Mouse (Mus musculus): ENCODE results near the gene Cep135.

The Cep135 gene

DNA sequence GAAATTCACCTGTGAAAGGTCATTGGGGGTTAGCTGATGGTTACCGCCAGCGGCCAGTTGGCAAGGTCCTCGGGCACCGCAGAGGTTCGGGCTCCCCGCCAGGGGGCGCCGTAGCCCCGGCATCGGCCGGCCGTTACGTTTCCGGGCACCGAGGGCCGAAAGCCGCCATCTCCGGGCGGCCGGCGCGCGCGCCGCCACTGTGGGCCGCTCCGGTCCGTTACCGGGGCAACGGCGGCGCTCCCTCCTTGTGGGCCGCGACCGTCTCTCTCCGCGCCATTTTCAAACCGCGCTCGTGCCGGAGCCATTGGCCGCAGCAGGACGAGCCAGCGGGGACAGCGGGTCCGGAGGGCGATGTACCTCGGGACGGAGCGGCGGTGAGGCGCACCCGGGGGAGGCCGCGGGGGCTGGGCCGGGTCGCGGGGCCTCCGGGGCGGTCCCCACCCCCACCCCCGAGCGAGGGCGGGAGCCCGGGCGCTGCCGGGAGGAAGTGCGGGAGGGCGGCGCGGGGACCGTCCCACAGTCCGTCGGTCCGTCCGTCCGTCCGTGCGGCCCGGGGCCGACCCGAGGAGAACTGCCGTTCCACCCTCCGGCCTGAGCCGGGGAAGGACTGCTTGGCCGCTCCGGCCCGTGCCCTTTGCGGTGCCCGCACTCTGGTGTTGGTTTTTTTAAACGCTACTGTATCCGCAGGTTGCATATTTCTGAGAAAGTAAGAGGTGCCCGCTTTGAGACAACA, at the start of gene Cep135:
Gene Cep135, plus strand, starts transcription at position 148 of the 733 bp plus-strand sequence.
- DNase-seq (ENCODE audit: low spot score): peak; percentile 91

DNA sequence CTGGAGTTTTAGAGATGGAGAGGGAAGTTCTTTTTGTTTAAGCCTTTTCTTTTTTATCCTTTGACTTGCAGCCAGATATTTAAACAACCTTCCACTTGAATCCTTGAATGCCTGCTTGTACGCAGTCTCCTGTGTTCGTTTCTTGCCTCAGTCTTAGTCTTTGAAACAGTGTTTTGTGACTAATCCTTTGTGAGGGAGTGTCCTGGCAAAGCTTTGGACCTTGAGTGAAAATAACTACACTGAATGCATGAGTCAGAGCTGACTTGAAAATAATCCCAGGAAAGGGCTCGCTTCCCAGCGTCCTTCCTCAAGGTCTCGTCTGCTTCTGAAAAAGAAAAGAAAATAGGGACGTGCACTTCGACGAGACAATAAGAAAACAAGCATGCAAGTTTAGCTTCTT, 48.3 kb upstream of the Cep135 start:
- DNase-seq (ENCODE audit: low spot score): no peak

- no peak for DNase-seq (ENCODE audit: low spot score)
Observed at GRCm38 (mm10) chr5:76540842-76541241, 47.7 kb upstream of the Cep135 start.

DNA sequence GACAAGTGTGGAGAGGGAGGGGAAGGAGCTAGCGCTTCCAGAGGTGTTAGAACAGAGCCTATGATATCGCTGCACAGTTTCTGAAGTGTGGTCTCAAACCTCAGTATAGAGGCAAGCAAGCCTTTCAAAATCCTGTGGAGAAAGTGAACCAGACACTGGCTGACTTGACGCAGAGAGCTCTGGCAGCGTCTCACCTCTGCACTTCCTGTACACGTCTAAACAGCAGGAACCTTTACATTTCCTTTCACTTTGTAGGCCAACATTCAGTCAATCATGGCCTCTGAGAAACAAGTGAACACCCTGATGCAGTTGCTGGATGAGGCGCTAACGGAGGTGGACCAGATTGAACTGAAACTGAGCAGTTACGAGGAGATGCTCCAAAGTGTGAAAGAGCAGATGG, 45.3 kb upstream of the Cep135 start:
- no peak for DNase-seq (ENCODE audit: low spot score)

GRCm38 (mm10) chr5:76550426-76550825, 38.1 kb upstream of the Cep135 start:
- no peak for DNase-seq (ENCODE audit: low spot score)

GRCm38 (mm10) chr5:76565321-76565720, 23.2 kb upstream of the Cep135 start:
- peak; percentile 43 for DNase-seq (ENCODE audit: low spot score)

DNA sequence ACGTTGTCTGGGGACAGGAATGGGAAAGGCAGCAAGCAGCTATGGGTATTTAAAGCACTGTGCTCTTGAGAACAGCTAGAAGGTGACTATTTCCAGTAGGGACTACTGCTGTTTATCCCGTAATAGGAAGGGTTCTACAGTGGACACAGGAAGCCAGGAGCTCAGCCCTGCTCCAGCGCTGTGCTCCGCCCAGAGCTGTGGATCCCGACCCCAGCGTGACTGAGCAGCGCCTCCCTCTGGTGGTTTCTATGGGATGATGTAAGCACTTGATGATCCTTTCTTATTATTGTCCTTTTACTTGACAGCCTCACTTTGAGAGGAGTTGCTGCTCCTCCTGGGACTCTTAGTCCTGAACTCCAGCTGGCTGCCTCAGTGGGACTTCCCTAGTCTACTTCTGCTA, 14.2 kb upstream of the Cep135 start:
- no peak for DNase-seq (ENCODE audit: low spot score)

DNA sequence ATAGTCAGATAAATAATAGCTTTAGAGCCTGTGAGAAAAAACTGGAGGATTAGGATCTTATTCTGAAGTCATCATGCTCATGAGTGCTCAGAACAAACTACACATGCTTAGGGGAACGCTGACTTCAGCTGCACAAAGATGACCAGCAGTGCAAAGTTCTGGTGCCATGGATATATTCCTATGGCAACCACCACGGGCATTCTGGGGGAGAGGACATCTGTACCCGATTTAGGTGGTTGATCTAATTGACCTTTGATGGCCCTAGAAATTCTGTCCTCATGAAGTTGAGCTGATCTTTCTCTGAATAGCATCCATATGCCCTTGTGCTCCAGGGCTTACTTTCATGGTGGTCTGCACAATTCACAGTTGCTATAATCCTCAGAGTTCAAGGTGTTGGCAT, 11.5 kb upstream of the Cep135 start:
- DNase-seq (ENCODE audit: low spot score): no peak

DNA sequence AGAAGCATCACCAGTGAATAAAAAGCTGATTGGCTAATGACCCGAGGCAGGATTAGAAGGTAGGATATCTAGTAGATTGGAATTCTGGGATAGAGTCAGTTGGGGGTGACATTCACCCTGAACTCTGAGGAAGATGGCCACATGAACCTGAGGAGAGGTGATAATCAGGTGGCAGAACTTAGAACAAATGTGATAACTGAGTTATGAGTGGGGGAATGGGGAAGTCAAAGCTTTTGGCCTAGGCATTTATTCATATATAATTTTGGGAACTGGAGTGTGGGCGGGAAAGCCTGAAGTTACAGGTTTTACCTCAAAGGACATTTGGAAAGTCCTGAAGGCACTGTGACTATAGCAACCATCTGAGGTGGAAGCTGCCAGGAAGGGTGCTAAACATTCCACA, 3.1 kb upstream of the Cep135 start:
- no peak for DNase-seq (ENCODE audit: low spot score)

DNA sequence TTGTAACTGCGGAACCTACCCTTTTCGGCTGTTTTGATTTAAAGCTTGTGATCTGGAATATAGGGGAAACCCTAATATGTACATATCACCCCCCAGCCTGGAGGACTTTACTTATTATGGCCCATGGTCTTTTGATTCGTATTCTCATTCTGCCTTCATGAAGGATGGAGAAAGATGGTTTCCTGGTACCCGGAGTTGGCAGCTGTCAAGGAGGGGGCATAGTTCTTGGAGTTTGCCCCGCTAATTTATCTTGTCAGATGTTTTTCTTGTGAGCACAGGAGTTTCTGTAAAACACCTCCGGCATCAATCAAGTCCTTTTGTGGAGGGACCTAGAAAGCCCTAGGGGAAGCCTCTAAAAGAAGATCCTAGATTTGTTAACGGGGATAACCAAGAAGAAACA, 813 bp downstream of the Cep135 start:
- DNase-seq (ENCODE audit: low spot score): no peak

GRCm38 (mm10) chr5:76590009-76590408, 1.5 kb downstream of the Cep135 start:
- DNase-seq (ENCODE audit: low spot score): no peak

DNA sequence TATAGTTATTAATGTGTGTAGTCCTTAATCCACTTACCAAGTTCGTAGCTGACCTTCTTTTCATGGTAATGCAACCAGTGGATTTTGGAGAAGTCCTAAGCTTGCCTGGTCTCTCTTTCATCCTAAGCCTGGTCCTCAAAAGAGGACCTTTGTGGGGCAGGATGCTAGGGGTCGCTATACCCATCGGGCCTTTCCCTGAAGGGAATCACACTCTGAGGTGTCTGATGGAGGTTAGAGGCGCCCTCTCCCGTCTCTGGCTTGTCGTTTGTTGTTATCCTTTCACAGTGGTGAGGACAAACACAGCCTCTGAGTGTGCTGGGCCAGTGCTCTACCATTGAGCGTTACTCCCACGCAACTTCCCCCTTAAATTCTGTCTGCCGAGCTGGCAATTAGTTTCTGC, 3.4 kb downstream of the Cep135 start:
- DNase-seq (ENCODE audit: low spot score): no peak

GRCm38 (mm10) chr5:76609702-76610370, 21.3 kb downstream of the Cep135 start:
- no peak for DNase-seq (ENCODE audit: low spot score)

DNA sequence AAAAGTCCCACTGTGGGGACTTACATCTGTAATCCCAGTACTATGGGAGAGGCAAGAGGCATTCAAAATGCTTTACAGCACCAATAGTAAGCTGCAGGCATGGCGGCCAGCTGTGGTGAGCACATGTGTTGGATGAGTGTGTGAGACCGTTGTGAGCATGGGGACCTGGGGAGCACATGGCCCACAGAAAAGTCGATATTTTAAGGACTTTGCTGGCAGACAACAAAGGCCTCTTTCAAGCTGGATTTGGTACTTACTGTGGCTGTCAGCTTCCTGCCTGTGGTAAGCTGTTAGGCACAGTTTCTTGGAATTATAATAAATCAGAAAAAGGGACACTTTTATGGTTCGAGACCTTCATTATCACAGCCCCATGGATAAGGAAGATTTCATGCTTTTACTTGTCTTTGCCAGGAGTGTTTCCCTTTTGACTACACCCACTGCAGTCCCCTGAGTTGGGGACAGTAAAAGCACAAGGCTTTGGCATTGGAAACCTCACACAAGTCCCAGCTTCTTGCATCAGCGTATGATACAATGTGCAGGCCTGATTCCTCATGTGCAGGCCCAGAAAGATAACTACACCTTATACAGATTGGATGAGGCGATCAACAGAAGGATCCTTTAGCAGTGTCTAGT, 24.5 kb downstream of the Cep135 start:
- DNase-seq (ENCODE audit: low spot score): no peak

GRCm38 (mm10) chr5:76615276-76615675, 26.8 kb downstream of the Cep135 start:
- DNase-seq (ENCODE audit: low spot score): no peak

DNA sequence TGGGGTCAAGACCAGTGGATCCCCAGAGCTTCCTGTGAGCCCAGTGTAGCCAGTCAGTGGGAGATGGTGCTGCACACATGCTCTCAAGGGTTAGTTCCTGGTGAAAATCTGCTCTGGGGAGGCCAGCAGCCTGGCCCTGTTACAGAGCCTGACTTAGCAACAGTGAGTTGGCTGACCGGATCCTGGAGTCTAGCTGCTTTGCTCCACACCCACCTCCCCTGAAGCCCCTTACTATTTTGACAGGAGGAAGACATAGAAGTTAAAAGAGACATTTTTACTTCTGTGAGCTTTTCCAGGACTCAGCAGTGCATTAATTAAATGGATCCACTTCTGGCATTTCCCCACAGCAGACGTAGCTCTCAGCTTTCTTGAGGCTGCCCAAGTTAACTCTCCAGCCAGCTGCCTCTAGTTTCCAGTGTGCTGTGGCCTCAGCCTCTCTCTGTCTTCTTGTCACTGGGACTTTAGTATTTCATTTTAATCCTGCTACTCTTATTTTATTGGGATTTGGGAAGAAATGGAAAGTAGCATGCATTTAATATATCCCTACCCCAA, 27.8 kb downstream of the Cep135 start:
- DNase-seq (ENCODE audit: low spot score): no peak

DNA sequence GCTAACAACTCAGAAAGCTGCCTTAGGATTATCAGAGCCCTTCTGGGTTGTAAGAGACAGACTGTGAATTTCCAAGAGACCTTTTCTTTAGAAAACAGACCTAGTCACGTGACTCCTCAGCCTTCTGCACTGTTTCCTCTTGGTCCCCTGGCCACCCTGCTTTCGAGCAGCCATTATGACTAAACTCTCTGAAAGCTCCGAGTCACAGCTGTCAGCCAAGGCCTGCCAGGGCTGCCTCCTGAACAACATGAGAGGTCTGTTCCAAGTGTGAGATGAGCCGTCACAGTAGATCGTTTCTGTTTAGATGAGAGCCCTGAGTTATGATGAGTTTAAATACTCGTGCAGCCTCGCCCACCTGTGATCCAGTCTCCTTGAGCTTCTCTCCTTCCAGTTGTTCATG, 30.3 kb downstream of the Cep135 start:
- DNase-seq (ENCODE audit: low spot score): no peak

DNA sequence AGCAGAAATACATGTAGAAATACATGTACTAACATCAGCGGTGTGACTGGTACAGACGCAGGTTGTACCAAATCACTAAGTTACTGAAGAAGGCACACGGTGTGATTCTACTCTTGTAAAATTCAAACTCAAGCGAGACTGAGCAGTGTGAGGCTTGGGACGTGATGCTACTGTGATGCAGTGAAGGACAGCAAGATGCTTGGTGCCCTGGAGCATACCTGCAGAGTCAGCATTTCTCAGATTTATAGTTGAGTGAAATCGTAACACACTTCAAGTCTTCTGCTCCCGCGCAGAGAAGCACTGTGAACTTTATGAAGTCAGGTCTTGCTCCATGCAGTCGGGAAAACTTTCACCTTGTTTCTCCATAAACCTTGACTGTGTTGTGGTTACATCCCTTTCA, 35.3 kb downstream of the Cep135 start:
- DNase-seq (ENCODE audit: low spot score): no peak

GRCm38 (mm10) chr5:76627770-76628169, 39.3 kb downstream of the Cep135 start:
- DNase-seq (ENCODE audit: low spot score): no peak

- no peak for DNase-seq (ENCODE audit: low spot score)
Observed at GRCm38 (mm10) chr5:76634012-76634411, 45.5 kb downstream of the Cep135 start.

GRCm38 (mm10) chr5:76635592-76635991, 47.1 kb downstream of the Cep135 start:
- no peak for DNase-seq (ENCODE audit: low spot score)

DNA sequence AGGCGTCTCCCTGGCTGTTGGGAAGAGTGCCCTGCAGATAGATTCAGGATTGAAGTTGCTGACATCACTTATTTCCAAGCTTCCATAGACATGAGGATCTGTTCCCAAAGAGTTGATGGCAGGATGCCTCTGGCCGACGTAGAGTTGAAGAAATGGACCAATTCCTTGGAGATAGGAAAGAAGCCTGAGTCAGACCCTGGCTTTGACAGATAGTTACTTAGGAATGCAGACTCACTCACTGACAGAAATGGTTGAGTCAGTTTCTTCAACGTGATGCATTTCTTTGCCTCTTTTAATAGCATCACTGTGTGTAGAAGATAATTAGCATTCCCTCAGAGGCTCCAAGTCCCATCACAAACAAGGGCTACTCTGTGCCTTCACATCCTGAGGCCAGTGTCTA, 53.6 kb downstream of the Cep135 start:
- DNase-seq (ENCODE audit: low spot score): no peak

DNA sequence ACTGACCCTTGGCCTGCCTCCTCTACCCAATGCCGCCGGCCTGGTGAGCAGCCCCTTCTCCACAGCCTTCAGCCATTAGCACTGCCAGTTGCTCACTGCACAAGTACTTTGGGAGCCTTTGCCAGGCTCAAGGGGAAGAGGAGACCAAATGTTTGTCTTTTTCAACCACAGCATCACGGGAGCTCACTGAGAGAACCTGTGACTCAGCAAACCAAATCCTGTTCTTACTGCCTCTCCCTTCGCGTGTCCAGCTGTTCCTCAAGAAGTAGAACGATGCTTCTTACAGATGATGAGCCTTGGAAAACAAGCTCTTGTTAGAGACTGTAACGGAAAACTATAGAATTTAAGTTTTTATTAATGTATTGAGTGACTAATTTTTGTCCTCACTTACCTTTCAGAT, 55.7 kb downstream of the Cep135 start:
- DNase-seq (ENCODE audit: low spot score): no peak

Measured in urinary bladder, postnatal 25 days (tissue).